Mouse (Mus musculus) liver, embryonic 14.5 days (tissue): Measurements from ENCODE around the gene Rab42. TPM values are rescaled to one million over a fixed set of nuclear protein-coding genes. Genes with fewer than 3 reads are reported as not detected.

Experiments
- ATAC-seq: fragments of 200-750 bp; cut with Nextera tagmentation; 2 replicates; pipeline ENCODE4 v1.8.0; 2017; ENCODE audit warnings: moderate number of reproducible peaks, mild to moderate bottlenecking, moderate library complexity; ENCODE audit not compliant: insufficient read depth
- DNase-seq, 3 experiments: peaks; one replicate each; pipeline ENCODE4 v3.0.0-alpha.2; 2012 to 2013; ENCODE audit warnings: low read depth in 3 of 3, low spot score in 3 of 3
- H3K27ac ChIP-seq: fragments of 300-500 bp; sonication (generic); 2 replicates; pipeline ENCODE4 v1.5.1; 2014; ENCODE audit warnings: moderate library complexity, mild to moderate bottlenecking, control low read depth, inconsistent platforms
- H3K27me3 ChIP-seq: fragments of 300-500 bp; sonication (generic); 2 replicates; pipeline ENCODE4 v1.6.1; 2014; ENCODE audit warnings: mild to moderate bottlenecking, low read length, moderate library complexity; ENCODE audit not compliant: control insufficient read depth, insufficient read depth
- H3K36me3 ChIP-seq: fragments of 300-500 bp; sonication (generic); replicated peaks from 2 replicates; pipeline ENCODE4 v1.6.1; 2014; ENCODE audit warnings: low read depth; ENCODE audit not compliant: control insufficient read depth, insufficient read depth
- H3K4me1 ChIP-seq, 2 experiments: fragments of 200-500 bp in 1 of 2; fragments of 300-500 bp in 1 of 2; sonication (generic) in 1 of 2; replicated peaks; 2 replicates each; pipeline ENCODE4 v1.6.1; 2012 to 2014; ENCODE audit warnings: antibody characterized with exemption in 1 of 2, inconsistent platforms in 1 of 2, low read length in 1 of 2; ENCODE audit not compliant: control insufficient read depth in 2 of 2, insufficient read depth in 2 of 2
- H3K4me2 ChIP-seq: fragments of 300-500 bp; sonication (generic); 2 replicates; pipeline ENCODE4 v1.6.1; 2014; ENCODE audit warnings: low read depth, mild to moderate bottlenecking, control low read depth, moderate library complexity
- H3K4me3 ChIP-seq, 2 experiments: fragments of 200-500 bp in 1 of 2; fragments of 300-500 bp in 1 of 2; sonication (generic) in 1 of 2; 2 replicates each; pipeline ENCODE4 v1.5.1; 2012 to 2014; ENCODE audit warnings: low read depth in 2 of 2, low read length in 2 of 2, mild to moderate bottlenecking in 2 of 2, control low read depth in 1 of 2, inconsistent platforms in 1 of 2, moderate library complexity in 1 of 2; ENCODE audit not compliant: insufficient read depth in 1 of 2
- H3K9ac ChIP-seq: fragments of 300-500 bp; sonication (generic); replicated peaks from 2 replicates; pipeline ENCODE4 v1.6.1; 2014; ENCODE audit warnings: mild to moderate bottlenecking, control low read depth, moderate library complexity
- H3K9me3 ChIP-seq: fragments of 300-500 bp; sonication (generic); 2 replicates; pipeline ENCODE4 v1.6.1; 2016; ENCODE audit warnings: low read length, mixed read lengths; ENCODE audit not compliant: control insufficient read depth
- CTCF ChIP-seq: IDR thresholded peaks from 2 replicates; pipeline ENCODE4 v1.5.1; 2016; ENCODE audit warnings: antibody characterized with exemption, low read depth, control low read depth
- EP300 ChIP-seq: IDR thresholded peaks from 2 replicates; pipeline ENCODE4 v1.6.1; 2016; ENCODE audit warnings: antibody characterized with exemption, low read depth
- WGBS: fragments of 180-500 bp; shearing (Covaris S2); extraction: QIAGEN DNeasy Blood & Tissue Kit; methylation state at CpG from one replicate; pipeline ENCODE4 v1.1.7; 2014; ENCODE audit not compliant: insufficient replicate concordance; 5-methylcytosine and 5-hydroxymethylcytosine counted together
- polyA plus RNA-seq, 2 experiments: library from polyadenylated mRNA; depleted of rRNA in 1 of 2; stranded (reverse) in 1 of 2; unstranded in 1 of 2; fragments of >200 nt; fragmentation: Nextera tagmentation in 1 of 2; extraction: Ambion mirVana in 1 of 2; gene quantifications; 2 replicates each; pipeline versions ENCODE4 v1.2.1 to v1.2.3; 2012 to 2014

Rab42 gene
- polyA plus RNA-seq, 2 experiments: 0.27 to 0.33 TPM

DNA sequence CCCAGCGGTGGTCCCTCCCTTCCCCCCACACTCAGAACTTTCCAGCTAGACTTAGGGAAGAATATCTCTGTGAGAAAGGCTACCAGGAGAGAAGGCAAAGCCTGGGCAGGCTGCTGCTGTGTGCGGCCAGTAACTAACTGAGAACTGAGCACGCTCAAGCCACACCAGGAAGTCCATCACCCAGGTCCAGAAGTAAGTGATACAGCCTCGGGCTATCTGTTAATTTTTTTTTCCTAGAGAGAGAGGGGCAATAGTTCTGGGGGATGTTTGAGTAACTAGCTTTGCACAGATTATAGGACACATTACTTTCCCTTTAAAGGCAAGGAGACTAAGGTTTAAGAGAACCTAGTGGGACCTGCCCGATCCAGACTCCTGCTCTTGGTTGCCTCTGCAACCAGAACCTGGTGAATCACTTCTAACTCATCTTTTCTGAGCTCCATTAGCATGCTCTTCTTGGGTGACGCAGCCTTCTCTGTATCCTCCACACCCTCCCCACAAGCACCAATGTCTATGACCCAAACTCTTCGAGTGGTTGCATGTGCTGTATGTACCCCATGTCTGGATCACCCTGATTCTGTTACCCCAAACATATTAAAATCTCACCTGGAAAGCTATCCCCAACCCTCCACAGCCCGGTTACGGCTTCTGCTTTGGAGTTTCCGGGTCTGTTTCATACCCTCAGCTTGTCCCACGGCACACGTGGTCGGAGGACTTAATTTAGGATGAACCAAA lies 41.4 kb upstream of the Rab42 start:
- Histone ChIP-seq H3K36me3 (peaks cover 10% of the 10 kb centered on the region), H3K4me1 (peaks cover 12 to 27% of the 10 kb centered on the region in 2 experiments), H3K9me3 (no peaks in the 10 kb centered on the region), H3K27ac (peak overlapping the region; percentile 78), H3K27me3 (no peaks in the 10 kb centered on the region), H3K4me3 (peak overlapping the region; percentile 72 to 79), H3K4me2 (peak overlapping the region; percentile 92), H3K9ac (peak overlapping the region; percentile 88)
- ATAC-seq (peak; percentile 51), DNase-seq (peak in 1 of 3 experiments; percentile 52)
- 3% methylated on average over 13 of the region's 13 CpGs for WGBS
- TF ChIP-seq EP300 (no peak), CTCF (no peak)

DNA sequence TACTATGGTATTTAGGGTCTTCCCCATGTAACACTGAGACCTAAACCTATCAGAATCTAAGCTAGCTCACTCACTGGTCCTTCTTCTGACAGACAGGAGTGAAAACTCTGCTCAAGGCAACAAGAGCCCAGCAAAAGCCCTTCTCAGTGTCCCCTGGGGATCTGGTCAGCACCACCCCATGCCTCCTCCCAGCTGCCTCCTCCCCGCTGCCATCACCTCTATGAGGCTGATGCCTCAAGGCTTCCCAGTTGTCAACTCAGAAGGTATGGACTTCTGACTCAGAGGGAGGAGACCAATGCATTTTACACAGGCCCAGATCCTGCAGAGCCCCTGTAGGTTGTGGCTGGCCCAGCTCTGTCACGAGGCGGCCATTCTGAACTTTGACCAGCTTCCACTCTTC lies 38.3 kb upstream of the Rab42 start:
- no peak overlapping the region for H3K27ac ChIP-seq
- WGBS: 77% methylated on average over 3 of the region's 3 CpGs
- no peak for TF ChIP-seq CTCF
- no peak for TF ChIP-seq EP300
- H3K36me3 ChIP-seq: peaks cover 40% of the 10 kb centered on the region
- H3K9ac ChIP-seq: no peak overlapping the region
- H3K9me3 ChIP-seq: no peaks in the 10 kb centered on the region
- ATAC-seq: no peak
- no peak overlapping the region for H3K4me3 ChIP-seq
- H3K4me1 ChIP-seq: peaks cover 12 to 25% of the 10 kb centered on the region in 2 experiments
- H3K27me3 ChIP-seq: no peaks in the 10 kb centered on the region
- DNase-seq: no peak
- H3K4me2 ChIP-seq: no peak overlapping the region

DNA sequence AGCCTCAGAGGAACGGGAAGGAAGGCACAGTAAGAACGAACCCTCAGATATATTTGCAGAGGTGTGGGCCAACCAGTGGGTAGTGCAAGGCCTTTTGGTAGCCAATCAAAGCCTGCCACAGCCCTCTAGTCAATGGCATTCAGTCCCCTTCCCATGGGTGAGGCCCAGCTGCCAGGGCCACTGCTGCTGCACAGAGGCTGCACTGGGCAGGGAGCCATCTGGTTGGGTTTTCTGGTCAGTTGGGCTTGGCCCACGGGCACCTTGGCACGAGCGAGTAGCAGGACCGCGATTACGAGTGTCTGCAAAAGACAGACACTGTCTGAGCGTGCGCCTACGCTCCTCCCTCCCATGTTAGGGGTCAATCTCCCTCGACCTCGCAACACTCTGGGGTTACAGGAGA lies 35.8 kb upstream of the Rab42 start:
- Histone ChIP-seq H3K9me3 (no peaks in the 10 kb centered on the region), H3K4me2 (no peak overlapping the region), H3K4me3 (no peak overlapping the region), H3K27ac (no peak overlapping the region), H3K9ac (no peak overlapping the region), H3K27me3 (no peaks in the 10 kb centered on the region), H3K4me1 (peaks cover 12 to 18% of the 10 kb centered on the region in 2 experiments), H3K36me3 (peaks cover 65% of the 10 kb centered on the region)
- ATAC-seq: no peak
- 88% methylated on average over 13 of the region's 13 CpGs for WGBS
- no peak for DNase-seq
- no peak for TF ChIP-seq EP300
- no peak for TF ChIP-seq CTCF

DNA sequence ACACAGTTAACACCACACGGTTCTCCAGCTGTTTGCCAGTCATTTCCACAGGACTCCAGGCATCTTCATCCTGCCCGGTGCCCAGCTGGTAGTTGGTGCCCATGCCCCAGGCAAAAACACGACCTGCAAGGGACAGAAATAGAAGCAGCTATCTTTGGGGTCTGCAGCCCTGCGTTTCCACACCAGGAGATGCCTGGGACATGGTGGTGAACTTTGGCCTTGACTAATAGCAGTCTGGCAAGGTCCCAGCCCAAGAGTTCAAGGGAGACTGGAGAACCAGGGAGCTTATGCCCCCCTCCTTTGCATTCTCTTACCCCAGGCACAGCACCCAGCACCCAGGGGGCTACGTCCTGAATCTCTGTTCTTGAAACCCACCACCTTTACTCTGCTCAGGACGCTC lies 29.7 kb upstream of the Rab42 start:
- ATAC-seq (no peak), DNase-seq (no peak)
- H3K9ac ChIP-seq: no peak overlapping the region
- peaks cover 60% of the 10 kb centered on the region for H3K36me3 ChIP-seq
- no peaks in the 10 kb centered on the region for H3K27me3 ChIP-seq
- no peak overlapping the region for H3K4me2 ChIP-seq
- no peak overlapping the region for H3K4me3 ChIP-seq
- H3K27ac ChIP-seq: no peak overlapping the region
- H3K9me3 ChIP-seq: no peaks in the 10 kb centered on the region
- peaks cover 9 to 12% of the 10 kb centered on the region in 2 experiments for H3K4me1 ChIP-seq
- TF ChIP-seq EP300: no peak
- no peak for TF ChIP-seq CTCF
- 77% methylated on average over 6 of the region's 6 CpGs for WGBS

DNA sequence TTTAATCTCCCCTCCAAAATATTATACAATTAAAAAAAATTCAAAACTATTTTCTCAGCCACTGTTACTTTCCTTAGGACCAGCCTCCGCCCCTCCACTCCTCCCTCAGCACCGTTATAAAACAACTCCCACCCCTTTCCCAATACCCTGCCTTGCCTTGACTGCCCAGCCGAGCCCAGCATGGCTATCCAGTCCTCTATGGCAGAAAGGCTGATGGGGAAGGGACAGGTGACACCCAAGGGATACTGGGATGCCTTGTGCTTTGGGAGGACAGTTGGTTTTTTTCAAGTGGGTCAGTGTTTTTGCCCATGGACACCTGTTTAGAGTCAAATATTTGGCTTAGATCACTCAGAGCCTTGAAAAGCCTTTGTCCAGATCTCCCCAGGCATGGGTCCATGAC lies 28.8 kb upstream of the Rab42 start:
- DNase-seq (no peak), ATAC-seq (no peak)
- 72% methylated on average over 3 of the region's 3 CpGs for WGBS
- no peak for TF ChIP-seq EP300
- no peak for TF ChIP-seq CTCF
- Histone ChIP-seq H3K27me3 (no peaks in the 10 kb centered on the region), H3K4me1 (peaks cover 9 to 12% of the 10 kb centered on the region in 2 experiments), H3K9ac (no peak overlapping the region), H3K4me2 (no peak overlapping the region), H3K36me3 (peaks cover 50% of the 10 kb centered on the region), H3K4me3 (no peak overlapping the region), H3K9me3 (no peaks in the 10 kb centered on the region), H3K27ac (no peak overlapping the region)
